Mouse (Mus musculus): ENCODE data around the gene Ctps. TPM values are rescaled to one million over a fixed set of nuclear protein-coding genes. Genes with fewer than 3 reads are reported as not detected.
"Not testable (repeated sequence)": the region's sequence is repeated elsewhere in the genome, so short reads cannot be mapped to it uniquely, and the experiment has no call there.

Ctps gene
- polyA plus RNA-seq, 1 experiment from 2014 or later: 149 TPM

GRCm38 (mm10) chr4:120606941-120607340 is 36.9 kb upstream of the Ctps start:
- Histone ChIP-seq H3K4me1 (replicated peaks; ENCODE audit: control insufficient read depth, insufficient read depth, low read length) (no peaks in the 10 kb centered on the region; the same call in 1 of the 2 replicates), H3K4me2 (ENCODE audit: low read depth, low read length, severe bottlenecking) (no peak overlapping the region), H3K4me3 (ENCODE audit: low read depth, low read length) (no peak overlapping the region), H3K27me3 (ENCODE audit: control insufficient read depth, insufficient read depth, low read length) (no peaks in the 10 kb centered on the region), H3K36me3 (ENCODE audit: control insufficient read depth, insufficient read depth, low read length) (no peaks in the 10 kb centered on the region), H3K9ac (ENCODE audit: low read length) (no peak overlapping the region), H3K27ac (ENCODE audit: low read depth, low read length) (no peak overlapping the region), H3K9me3 (ENCODE audit: control insufficient read depth, low read length) (no peaks in the 10 kb centered on the region)
- 2% methylated on average over 3 of the region's 3 CpGs for WGBS
- DNase-seq (ENCODE audit: low spot score): no peak
- ATAC-seq (replicated peaks; ENCODE audit: low FRiP score): peak; percentile 73

- no peak overlapping the region for H3K9ac ChIP-seq (ENCODE audit: low read length)
- ATAC-seq (replicated peaks; ENCODE audit: low FRiP score): no peak
- peak; percentile 4 for DNase-seq (ENCODE audit: low spot score)
These were observed 32.6 kb upstream of the Ctps start for GRCm38 (mm10) chr4:120602669-120603068.

GRCm38 (mm10) chr4:120601774-120602173 is 31.7 kb upstream of the Ctps start:
- Histone ChIP-seq H3K4me1 (replicated peaks; ENCODE audit: control insufficient read depth, insufficient read depth, low read length) (no peaks in the 10 kb centered on the region; the same call in 1 of the 2 replicates), H3K9me3 (ENCODE audit: control insufficient read depth, low read length) (no peaks in the 10 kb centered on the region), H3K9ac (ENCODE audit: low read length) (no peak overlapping the region), H3K27me3 (ENCODE audit: control insufficient read depth, insufficient read depth, low read length) (no peaks in the 10 kb centered on the region), H3K4me3 (ENCODE audit: low read depth, low read length) (no peak overlapping the region), H3K4me2 (ENCODE audit: low read depth, low read length, severe bottlenecking) (no peak overlapping the region), H3K36me3 (ENCODE audit: control insufficient read depth, insufficient read depth, low read length) (no peaks in the 10 kb centered on the region), H3K27ac (ENCODE audit: low read depth, low read length) (no peak overlapping the region)
- WGBS: 60% methylated on average over 1 of the region's 1 CpGs
- ATAC-seq (replicated peaks; ENCODE audit: low FRiP score): no peak
- DNase-seq (ENCODE audit: low spot score): no peak

More at GRCm38 (mm10) chr4:120602669-120603068, 32.6 kb upstream of the Ctps start:
- WGBS: 88% methylated on average over 3 of the region's 3 CpGs
- Histone ChIP-seq H3K4me1 (replicated peaks; ENCODE audit: control insufficient read depth, insufficient read depth, low read length) (no peaks in the 10 kb centered on the region; the same call in none of the 2 replicates), H3K36me3 (ENCODE audit: control insufficient read depth, insufficient read depth, low read length) (no peaks in the 10 kb centered on the region), H3K4me3 (ENCODE audit: low read depth, low read length) (no peak overlapping the region), H3K27me3 (ENCODE audit: control insufficient read depth, insufficient read depth, low read length) (no peaks in the 10 kb centered on the region), H3K4me2 (ENCODE audit: low read depth, low read length, severe bottlenecking) (no peak overlapping the region), H3K9me3 (ENCODE audit: control insufficient read depth, low read length) (no peaks in the 10 kb centered on the region), H3K27ac (ENCODE audit: low read depth, low read length) (no peak overlapping the region)

- H3K36me3 ChIP-seq (ENCODE audit: control insufficient read depth, insufficient read depth, low read length): no peaks in the 10 kb centered on the region
- no peaks in the 10 kb centered on the region for H3K9me3 ChIP-seq (ENCODE audit: control insufficient read depth, low read length)
- no peaks in the 10 kb centered on the region for H3K27me3 ChIP-seq (ENCODE audit: control insufficient read depth, insufficient read depth, low read length)
- no peak overlapping the region for H3K4me3 ChIP-seq (ENCODE audit: low read depth, low read length)
- no peak overlapping the region for H3K9ac ChIP-seq (ENCODE audit: low read length)
- ATAC-seq (replicated peaks; ENCODE audit: low FRiP score) (no peak), DNase-seq (ENCODE audit: low spot score) (peak; percentile 33)
- no peak overlapping the region for H3K4me2 ChIP-seq (ENCODE audit: low read depth, low read length, severe bottlenecking)
- no peaks in the 10 kb centered on the region; the same call in 1 of the 2 replicates for H3K4me1 ChIP-seq (replicated peaks; ENCODE audit: control insufficient read depth, insufficient read depth, low read length)
- H3K27ac ChIP-seq (ENCODE audit: low read depth, low read length): no peak overlapping the region
- 9% methylated on average over 2 of the region's 2 CpGs for WGBS
These were observed 28.8 kb upstream of the Ctps start for GRCm38 (mm10) chr4:120598922-120599321.

GRCm38 (mm10) chr4:120596210-120596609 is 26.1 kb upstream of the Ctps start:
- 76% methylated on average over 1 of the region's 1 CpGs for WGBS
- H3K9ac ChIP-seq (ENCODE audit: low read length); ATAC-seq (replicated peaks; ENCODE audit: low FRiP score); DNase-seq (ENCODE audit: low spot score); H3K4me1 ChIP-seq (replicated peaks; ENCODE audit: control insufficient read depth, insufficient read depth, low read length); H3K27me3 ChIP-seq (ENCODE audit: control insufficient read depth, insufficient read depth, low read length); H3K9me3 ChIP-seq (ENCODE audit: control insufficient read depth, low read length); H3K27ac ChIP-seq (ENCODE audit: low read depth, low read length); H3K36me3 ChIP-seq (ENCODE audit: control insufficient read depth, insufficient read depth, low read length); H3K4me2 ChIP-seq (ENCODE audit: low read depth, low read length, severe bottlenecking); H3K4me3 ChIP-seq (ENCODE audit: low read depth, low read length): not testable (repeated sequence)

- no peak overlapping the region for H3K9ac ChIP-seq (ENCODE audit: low read length)
These were observed 20.9 kb upstream of the Ctps start for GRCm38 (mm10) chr4:120590973-120591372.

GRCm38 (mm10) chr4:120589815-120590422 is 19.8 kb upstream of the Ctps start:
- H3K9ac ChIP-seq (ENCODE audit: low read length): no peak overlapping the region
- 36% methylated on average over 5 of the region's 5 CpGs for WGBS
- H3K27me3 ChIP-seq (ENCODE audit: control insufficient read depth, insufficient read depth, low read length): peaks cover 8% of the 10 kb centered on the region; the same call in 1 of the 2 replicates
- no peaks in the 10 kb centered on the region for H3K4me1 ChIP-seq (replicated peaks; ENCODE audit: control insufficient read depth, insufficient read depth, low read length)
- no peaks in the 10 kb centered on the region for H3K36me3 ChIP-seq (ENCODE audit: control insufficient read depth, insufficient read depth, low read length)
- no peak overlapping the region for H3K4me3 ChIP-seq (ENCODE audit: low read depth, low read length)
- H3K9me3 ChIP-seq (ENCODE audit: control insufficient read depth, low read length): no peaks in the 10 kb centered on the region
- H3K4me2 ChIP-seq (ENCODE audit: low read depth, low read length, severe bottlenecking): no peak overlapping the region
- H3K27ac ChIP-seq (ENCODE audit: low read depth, low read length): no peak overlapping the region
- ATAC-seq (replicated peaks; ENCODE audit: low FRiP score) (peak; percentile 84), DNase-seq (ENCODE audit: low spot score) (peak; percentile 76)

More at GRCm38 (mm10) chr4:120590973-120591372, 20.9 kb upstream of the Ctps start:
- no peaks in the 10 kb centered on the region for H3K4me1 ChIP-seq (replicated peaks; ENCODE audit: control insufficient read depth, insufficient read depth, low read length)
- H3K4me2 ChIP-seq (ENCODE audit: low read depth, low read length, severe bottlenecking): no peak overlapping the region
- peaks cover 8% of the 10 kb centered on the region; the same call in 1 of the 2 replicates for H3K27me3 ChIP-seq (ENCODE audit: control insufficient read depth, insufficient read depth, low read length)
- H3K27ac ChIP-seq (ENCODE audit: low read depth, low read length): no peak overlapping the region
- H3K4me3 ChIP-seq (ENCODE audit: low read depth, low read length): no peak overlapping the region
- H3K9me3 ChIP-seq (ENCODE audit: control insufficient read depth, low read length): no peaks in the 10 kb centered on the region
- 83% methylated on average over 4 of the region's 4 CpGs for WGBS
- ATAC-seq (replicated peaks; ENCODE audit: low FRiP score): no peak
- no peaks in the 10 kb centered on the region for H3K36me3 ChIP-seq (ENCODE audit: control insufficient read depth, insufficient read depth, low read length)
- no peak for DNase-seq (ENCODE audit: low spot score)

- Histone ChIP-seq H3K4me3 (ENCODE audit: low read depth, low read length) (no peak overlapping the region), H3K36me3 (ENCODE audit: control insufficient read depth, insufficient read depth, low read length) (no peaks in the 10 kb centered on the region), H3K9me3 (ENCODE audit: control insufficient read depth, low read length) (no peaks in the 10 kb centered on the region), H3K9ac (ENCODE audit: low read length) (peak overlapping the region; percentile 17; the same call in 1 of the 2 replicates), H3K4me2 (ENCODE audit: low read depth, low read length, severe bottlenecking) (no peak overlapping the region), H3K4me1 (replicated peaks; ENCODE audit: control insufficient read depth, insufficient read depth, low read length) (no peaks in the 10 kb centered on the region), H3K27ac (ENCODE audit: low read depth, low read length) (no peak overlapping the region), H3K27me3 (ENCODE audit: control insufficient read depth, insufficient read depth, low read length) (peaks cover 8% of the 10 kb centered on the region; the same call in 1 of the 2 replicates)
- 4% methylated on average over 3 of the region's 3 CpGs for WGBS
- DNase-seq (ENCODE audit: low spot score): no peak
- ATAC-seq (replicated peaks; ENCODE audit: low FRiP score): no peak
These were observed 19.0 kb upstream of the Ctps start for GRCm38 (mm10) chr4:120589070-120589469.

GRCm38 (mm10) chr4:120588445-120588844 is 18.4 kb upstream of the Ctps start, which contains the start of gene Gm8439:
TSS of gene Gm8439 (plus strand) at chr4:120588745.
- Histone ChIP-seq H3K27me3 (ENCODE audit: control insufficient read depth, insufficient read depth, low read length) (peaks cover 8% of the 10 kb centered on the region; the same call in 1 of the 2 replicates), H3K27ac (ENCODE audit: low read depth, low read length) (no peak within 1 kb of the TSS), H3K4me2 (ENCODE audit: low read depth, low read length, severe bottlenecking) (no peak within 1 kb of the TSS), H3K4me3 (ENCODE audit: low read depth, low read length) (no peak within 1 kb of the TSS), H3K9me3 (ENCODE audit: control insufficient read depth, low read length) (no peaks in the 10 kb centered on the region), H3K4me1 (replicated peaks; ENCODE audit: control insufficient read depth, insufficient read depth, low read length) (no peaks in the 10 kb centered on the region), H3K9ac (ENCODE audit: low read length) (peak within 1 kb of the TSS; percentile 17; the same call in 1 of the 2 replicates), H3K36me3 (ENCODE audit: control insufficient read depth, insufficient read depth, low read length) (no peaks in the 10 kb centered on the region)
- DNase-seq (ENCODE audit: low spot score) (no peak), ATAC-seq (replicated peaks; ENCODE audit: low FRiP score) (no peak)
- 13% methylated on average over 4 of the region's 4 CpGs for WGBS

Measured in forebrain, embryonic 11.5 days (tissue).